Mouse (Mus musculus): Measurements from ENCODE around the gene Rims3. TPM values are rescaled to one million over a fixed set of nuclear protein-coding genes. Genes with fewer than 3 reads are reported as not detected.

Gene Rims3
- polyA plus RNA-seq (2021; fragmentation: Nextera tagmentation), result 11.3 and 64.4 TPM in 2 replicates
- long read RNA-seq, experiment 1, full-length matches to known transcripts, result 8 of 127 reads
- long read RNA-seq, experiment 1, partial matches to known transcripts, result 114 of 127 reads
- long read RNA-seq, experiment 1, other reads (novel, unspliced or antisense), result 5 of 127 reads
- long read RNA-seq, experiment 2, full-length matches to known transcripts, result 1 of 46 reads
- long read RNA-seq, experiment 2, partial matches to known transcripts, result 0 of 46 reads
- long read RNA-seq, experiment 2, other reads (novel, unspliced or antisense), result 45 of 46 reads

DNA sequence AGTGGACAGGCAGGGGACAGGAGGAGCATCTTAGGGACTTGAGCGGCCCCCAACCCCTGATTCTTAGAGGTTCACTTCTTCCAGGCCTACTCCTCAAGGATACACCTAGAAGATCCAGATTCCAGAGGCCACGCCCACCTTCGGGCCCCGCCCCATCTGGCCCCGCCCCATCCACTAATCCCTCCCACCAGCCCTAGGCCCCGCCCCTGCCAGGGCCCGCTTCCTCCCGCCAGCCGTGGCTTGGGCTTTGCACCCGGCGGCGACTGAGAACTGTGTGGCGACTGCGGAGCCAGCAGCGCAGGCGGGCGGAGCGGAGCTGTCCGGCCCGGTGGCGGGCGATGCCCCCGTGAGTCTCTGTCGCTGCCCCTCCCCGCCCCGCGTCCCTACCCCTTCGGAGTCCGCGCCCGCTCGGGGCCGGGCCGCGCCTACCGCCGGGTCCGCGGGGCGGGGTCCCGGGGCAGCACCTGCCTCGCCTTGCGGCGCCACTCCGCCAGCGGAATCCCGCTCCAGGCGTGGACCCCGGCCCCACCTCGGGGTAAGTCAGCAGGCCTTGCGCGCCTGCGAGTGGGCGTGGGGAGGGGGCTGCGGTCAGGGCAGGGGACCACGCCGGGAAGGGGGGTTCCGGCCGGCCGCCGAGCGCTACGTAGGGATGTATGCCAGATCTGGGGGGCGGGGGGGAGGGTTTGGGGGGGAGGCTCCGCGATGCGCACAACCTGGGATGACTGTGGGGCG is at the start of gene Rims3:
Rims3 (plus strand) TSS at position 229 of the 732 bp plus-strand sequence.

DNA sequence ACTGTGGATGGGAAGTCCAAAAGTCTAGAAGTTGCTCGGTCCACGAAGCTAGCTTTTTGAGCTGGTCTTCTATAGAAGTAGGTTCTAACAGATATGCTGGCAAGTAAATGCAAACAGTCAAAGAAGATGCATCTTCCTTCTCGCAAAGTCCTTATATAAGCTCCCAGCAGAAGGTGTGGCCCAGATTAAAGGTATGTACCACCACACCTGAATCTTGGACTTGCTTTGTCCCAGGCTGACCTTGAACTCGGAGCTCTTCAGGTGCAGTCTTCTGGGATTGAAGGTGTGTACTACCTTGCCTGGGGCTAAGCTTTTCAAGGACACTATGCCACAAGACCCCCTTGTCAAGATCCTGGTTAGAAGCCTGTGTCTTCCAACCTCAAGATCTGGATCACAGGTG is 23.1 kb upstream of the Rims3 start, which contains the start of gene Nfyc:
Nfyc (minus strand) TSS at position 101 of the 400 bp plus-strand sequence.

DNA sequence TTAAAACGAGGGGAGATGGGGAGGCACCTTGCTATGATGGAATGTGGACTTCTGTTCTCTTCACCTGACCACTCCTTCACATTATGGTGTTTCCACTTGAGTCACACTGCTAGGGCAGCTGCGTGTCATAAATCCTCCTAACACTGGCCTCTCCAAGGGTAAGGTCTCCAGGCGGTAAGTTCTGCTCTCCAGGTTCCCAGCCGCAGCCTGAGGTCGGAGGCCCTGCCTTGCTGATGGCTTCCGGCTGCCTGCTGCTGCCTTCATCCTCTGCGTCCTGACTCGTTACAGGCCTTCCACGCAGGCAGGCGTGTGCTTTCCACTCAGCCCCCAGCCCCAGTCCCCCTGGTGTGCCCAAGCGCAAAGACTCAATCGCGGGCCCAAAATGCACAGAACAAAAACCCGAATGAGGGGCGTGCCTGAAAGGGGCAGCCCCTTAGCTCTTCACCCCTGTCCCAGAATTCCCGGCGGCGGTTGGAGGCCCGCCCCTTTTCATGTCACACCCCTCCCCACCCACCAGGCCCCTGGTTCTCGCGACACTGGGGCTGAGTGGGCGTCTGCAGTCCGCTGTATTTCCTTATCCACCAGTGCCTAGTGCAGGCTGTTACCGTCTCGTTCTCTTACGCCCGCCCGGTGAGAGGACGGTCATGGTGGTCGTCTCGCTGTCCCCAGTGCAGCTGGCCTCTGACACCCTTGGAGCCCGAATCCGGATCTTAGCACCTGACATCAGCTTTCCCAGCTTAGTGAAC is 70.1 kb downstream of the Rims3 start, which contains the start of gene Exo5:
Exo5 (minus strand) TSS at position 464 of the 746 bp plus-strand sequence.

Other genes starting within 250 kb of the Rims3 start
- 17.5 and 31.8 TPM in 2 replicates for gene Cited4, start 188.2 kb upstream of the Rims3 start, polyA plus RNA-seq (2021; fragmentation: Nextera tagmentation)
- 1.7 and 1.9 TPM in 2 replicates for gene Kcnq4, start 106.2 kb upstream of the Rims3 start, polyA plus RNA-seq (2021; fragmentation: Nextera tagmentation)
- 64.9 and 67.5 TPM in 2 replicates for gene Nfyc, start 23.2 kb upstream of the Rims3 start, polyA plus RNA-seq (2021; fragmentation: Nextera tagmentation)
- gene Exo5, start 70.2 kb downstream of the Rims3 start, polyA plus RNA-seq (2021; fragmentation: Nextera tagmentation), result 9.1 and 9.9 TPM in 2 replicates
- 1.1 and 1.6 TPM in 2 replicates for gene Zfp69, start 96.9 kb downstream of the Rims3 start, polyA plus RNA-seq (2021; fragmentation: Nextera tagmentation)
- 20.0 and 31.0 TPM in 2 replicates for gene Smap2, start 162.4 kb downstream of the Rims3 start, polyA plus RNA-seq (2021; fragmentation: Nextera tagmentation)
- gene Col9a2, start 184.6 kb downstream of the Rims3 start, polyA plus RNA-seq (2021; fragmentation: Nextera tagmentation), result 4.4 and 5.6 TPM in 2 replicates
- gene Zmpste24, start 243.4 kb downstream of the Rims3 start, polyA plus RNA-seq (2021; fragmentation: Nextera tagmentation), result 7.7 and 8.6 TPM in 2 replicates

All from left cerebral cortex, adult 6 months (tissue).